Mouse (Mus musculus): ENCODE data around the gene Gba. TPM values are rescaled to one million over a fixed set of nuclear protein-coding genes. Genes with fewer than 3 reads are reported as not detected.

Gba gene
- polyA plus RNA-seq, 1 experiment from 2014 or later: 50.3 TPM

DNA sequence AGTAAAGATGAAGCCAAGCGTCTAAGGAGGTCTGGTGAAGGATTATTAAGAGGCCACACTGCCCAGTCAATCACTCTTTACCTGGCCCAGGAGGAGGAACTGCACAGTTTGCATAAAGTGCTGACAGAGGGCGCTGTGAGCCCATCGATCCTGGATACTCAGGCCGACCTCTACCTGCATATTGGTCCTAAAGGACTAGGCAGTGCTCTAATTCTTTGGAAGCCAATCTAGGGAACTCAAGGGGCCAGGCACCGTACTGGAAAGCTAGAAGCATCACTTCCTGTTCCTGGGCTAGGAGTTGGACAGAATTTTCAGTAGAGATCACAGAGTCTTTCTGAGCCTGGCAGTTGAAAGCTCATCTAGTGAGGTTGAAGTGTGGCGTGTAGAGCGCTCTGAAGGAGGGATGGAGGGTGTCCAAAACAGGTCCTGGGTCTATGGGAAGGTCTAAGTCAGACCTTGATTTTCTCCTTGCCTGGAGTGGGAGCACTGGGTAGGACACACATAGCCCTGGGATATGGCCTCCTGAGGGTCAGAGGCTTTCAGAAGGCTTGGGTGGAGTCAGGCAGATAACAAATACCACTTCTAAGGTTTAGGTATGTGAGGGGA is 47.8 kb downstream of the Gba start:
- peaks cover 23% of the 10 kb centered on the region for H3K4me1 ChIP-seq
- no peak overlapping the region for H3K4me2 ChIP-seq
- ATAC-seq (replicated peaks): no peak
- 27% methylated on average over 7 of the region's 7 CpGs for WGBS
- peaks cover 4% of the 10 kb centered on the region; the same call in 1 of the 2 replicates for H3K36me3 ChIP-seq (replicated peaks)
- H3K27me3 ChIP-seq (replicated peaks): peaks cover 6% of the 10 kb centered on the region; the same call in 1 of the 2 replicates
- H3K9ac ChIP-seq: no peak overlapping the region
- H3K9me3 ChIP-seq: no peaks in the 10 kb centered on the region
- no peak overlapping the region for H3K27ac ChIP-seq
- H3K4me3 ChIP-seq: no peak overlapping the region

DNA sequence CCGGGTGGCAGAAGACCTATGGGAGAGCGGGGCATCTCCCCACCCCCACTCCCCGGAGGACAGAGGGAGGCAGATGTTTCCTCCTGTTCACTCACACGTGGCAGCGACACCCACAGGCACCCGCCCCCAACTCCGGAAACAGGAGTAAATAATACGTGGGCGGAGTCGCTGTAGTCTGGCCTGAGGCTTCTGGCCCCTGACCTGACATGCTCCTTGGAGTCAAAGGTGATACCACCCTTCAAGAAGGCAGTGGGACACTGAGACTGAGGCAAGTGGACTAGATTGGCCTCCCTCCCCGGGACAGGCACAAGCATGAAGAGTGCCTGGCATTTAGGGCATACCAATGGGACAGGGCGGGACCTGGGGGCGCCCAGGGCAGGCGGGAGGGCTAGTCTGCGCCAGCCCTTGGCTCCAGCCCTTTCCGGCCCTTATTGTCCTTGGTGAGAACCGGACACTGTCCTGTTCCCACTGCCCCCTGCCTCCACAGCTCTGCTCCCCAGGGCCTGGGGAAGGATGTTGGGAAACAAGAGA is 48.7 kb downstream of the Gba start:
- Histone ChIP-seq H3K27ac (no peak overlapping the region), H3K9ac (no peak overlapping the region), H3K4me3 (no peak overlapping the region), H3K9me3 (no peaks in the 10 kb centered on the region), H3K4me2 (no peak overlapping the region; the same call in 1 of the 2 replicates), H3K27me3 (replicated peaks) (peaks cover 6% of the 10 kb centered on the region; the same call in 1 of the 2 replicates), H3K36me3 (replicated peaks) (peaks cover 4% of the 10 kb centered on the region; the same call in 1 of the 2 replicates), H3K4me1 (peaks cover 23% of the 10 kb centered on the region)
- no peak for ATAC-seq (replicated peaks)
- 8% methylated on average over 17 of the region's 17 CpGs for WGBS

DNA sequence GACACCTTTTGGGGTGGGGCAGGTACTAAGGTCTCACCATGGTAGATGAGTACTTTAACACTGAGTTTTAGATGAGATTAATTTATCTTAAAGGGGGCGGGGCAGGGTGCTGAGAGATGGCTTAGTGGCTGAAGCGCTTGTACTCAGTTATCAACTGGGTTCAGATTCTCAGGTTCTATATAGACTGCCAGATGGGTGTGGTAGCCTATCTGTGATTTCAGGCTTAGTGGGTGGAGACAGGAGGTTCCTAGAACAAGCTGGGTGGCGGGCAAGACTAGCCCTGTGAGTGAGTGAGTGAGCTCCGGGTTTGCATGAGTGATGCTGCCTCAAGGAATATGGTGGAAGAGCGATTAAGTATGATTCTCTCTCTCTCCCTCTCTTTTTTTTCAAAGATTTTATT is 52.3 kb downstream of the Gba start:
- Histone ChIP-seq H3K36me3 (replicated peaks) (no peaks in the 10 kb centered on the region), H3K4me3 (no peak overlapping the region), H3K9ac (no peak overlapping the region), H3K27me3 (replicated peaks) (peaks cover 6% of the 10 kb centered on the region; the same call in 1 of the 2 replicates), H3K4me2 (no peak overlapping the region), H3K4me1 (peaks cover 11% of the 10 kb centered on the region; the same call in 1 of the 2 replicates), H3K27ac (no peak overlapping the region), H3K9me3 (no peaks in the 10 kb centered on the region)
- 86% methylated on average over 5 of the region's 5 CpGs for WGBS
- no peak for ATAC-seq (replicated peaks)

DNA sequence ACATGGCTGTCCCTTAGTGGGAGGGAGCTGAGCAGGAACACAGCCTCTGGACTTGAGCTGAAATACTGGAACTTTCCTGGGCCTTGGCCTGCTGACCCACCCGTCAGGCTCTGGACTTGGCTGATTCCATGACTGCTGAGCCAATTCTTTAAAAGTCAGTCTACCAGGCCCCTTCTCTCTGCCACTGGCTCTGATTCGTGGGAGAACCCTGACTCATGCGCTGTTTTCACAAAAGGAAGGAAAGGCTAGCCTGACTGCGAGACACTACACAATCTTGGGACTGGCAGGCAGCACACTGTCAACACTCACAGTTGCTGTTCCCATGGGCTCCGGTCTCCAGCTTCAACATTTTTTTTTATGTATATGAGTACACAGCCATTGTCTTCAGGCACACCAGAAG is 53.4 kb downstream of the Gba start:
- H3K27me3 ChIP-seq (replicated peaks): peaks cover 6% of the 10 kb centered on the region; the same call in 1 of the 2 replicates
- no peak overlapping the region for H3K27ac ChIP-seq
- no peaks in the 10 kb centered on the region for H3K36me3 ChIP-seq (replicated peaks)
- ATAC-seq (replicated peaks): no peak
- no peaks in the 10 kb centered on the region for H3K9me3 ChIP-seq
- peaks cover 5% of the 10 kb centered on the region; the same call in 1 of the 2 replicates for H3K4me1 ChIP-seq
- WGBS: 78% methylated on average over 5 of the region's 5 CpGs
- H3K4me3 ChIP-seq: no peak overlapping the region
- no peak overlapping the region for H3K9ac ChIP-seq
- no peak overlapping the region for H3K4me2 ChIP-seq

MicroRNAs within 50 kb of the gene (microRNA counts, 519-probe panel; counts per million panel counts)
- 2,457 counts per million, percentile 47 among the panel's probes with 10 or more counts for microRNA mmu-miR-92b

Small RNA genes lying within 50 kb of the gene (microRNA-seq; reads per million reads assigned to microRNA genes)
- gene Mir92b: 4,279 reads per million, percentile 91 among the genes with 10 or more reads in this experiment

Other genes starting within 250 kb of the Gba start
- 111 and 113 TPM in 2 replicates for gene Rusc1, start 109.6 kb upstream of the Gba start, polyA plus RNA-seq (2015; fragmentation: Nextera tagmentation; extraction: Ambion mirVana)
- 0.11 TPM in 1 of 2 replicates, not detected in the other for gene Gm43738, start 101.8 kb upstream of the Gba start, polyA plus RNA-seq (2015; fragmentation: Nextera tagmentation; extraction: Ambion mirVana)
- 461 and 488 TPM in 2 replicates for gene Fdps, start 101.0 kb upstream of the Gba start, polyA plus RNA-seq (2015; fragmentation: Nextera tagmentation; extraction: Ambion mirVana)
- 0.05 and 0.14 TPM in 2 replicates for gene Pklr, start 66.8 kb upstream of the Gba start, polyA plus RNA-seq (2015; fragmentation: Nextera tagmentation; extraction: Ambion mirVana)
- 59.6 and 59.8 TPM in 2 replicates for gene Hcn3, start 42.7 kb upstream of the Gba start, polyA plus RNA-seq (2015; fragmentation: Nextera tagmentation; extraction: Ambion mirVana)
- gene Clk2, start 38.1 kb upstream of the Gba start, polyA plus RNA-seq (2015; fragmentation: Nextera tagmentation; extraction: Ambion mirVana): 22.4 and 26.7 TPM in 2 replicates
- 144 and 146 TPM in 2 replicates for gene Scamp3, start 25.5 kb upstream of the Gba start, polyA plus RNA-seq (2015; fragmentation: Nextera tagmentation; extraction: Ambion mirVana)
- 33.5 and 37.5 TPM in 2 replicates for gene Fam189b, start 19.8 kb upstream of the Gba start, polyA plus RNA-seq (2015; fragmentation: Nextera tagmentation; extraction: Ambion mirVana)
- gene Thbs3, start 12.3 kb downstream of the Gba start, polyA plus RNA-seq (2015; fragmentation: Nextera tagmentation; extraction: Ambion mirVana): 58.7 and 58.8 TPM in 2 replicates
- gene Mtx1, start 24.2 kb downstream of the Gba start, polyA plus RNA-seq (2015; fragmentation: Nextera tagmentation; extraction: Ambion mirVana): 159 and 161 TPM in 2 replicates
- 0.93 and 1.3 TPM in 2 replicates for gene Muc1, start 26.1 kb downstream of the Gba start, polyA plus RNA-seq (2015; fragmentation: Nextera tagmentation; extraction: Ambion mirVana)
- gene Krtcap2, start 43.0 kb downstream of the Gba start, polyA plus RNA-seq (2015; fragmentation: Nextera tagmentation; extraction: Ambion mirVana): 177 and 185 TPM in 2 replicates
- gene Trim46, start 43.4 kb downstream of the Gba start, polyA plus RNA-seq (2015; fragmentation: Nextera tagmentation; extraction: Ambion mirVana): 95.9 and 97.9 TPM in 2 replicates
- gene Dpm3, start 56.4 kb downstream of the Gba start, polyA plus RNA-seq (2015; fragmentation: Nextera tagmentation; extraction: Ambion mirVana): 65.8 and 69.1 TPM in 2 replicates
- 31.4 and 37.5 TPM in 2 replicates for gene Slc50a1, start 67.6 kb downstream of the Gba start, polyA plus RNA-seq (2015; fragmentation: Nextera tagmentation; extraction: Ambion mirVana)
- gene Efna1, start 78.2 kb downstream of the Gba start, polyA plus RNA-seq (2015; fragmentation: Nextera tagmentation; extraction: Ambion mirVana): 8.0 and 10.2 TPM in 2 replicates
- gene Efna3, start 120.0 kb downstream of the Gba start, polyA plus RNA-seq (2015; fragmentation: Nextera tagmentation; extraction: Ambion mirVana): 40.5 and 43.0 TPM in 2 replicates
- gene Efna4, start 135.1 kb downstream of the Gba start, polyA plus RNA-seq (2015; fragmentation: Nextera tagmentation; extraction: Ambion mirVana): 4.3 and 5.8 TPM in 2 replicates
- 59.5 and 62.2 TPM in 2 replicates for gene Adam15, start 147.1 kb downstream of the Gba start, polyA plus RNA-seq (2015; fragmentation: Nextera tagmentation; extraction: Ambion mirVana)
- 0.14 and 0.17 TPM in 2 replicates for gene Dcst2, start 159.0 kb downstream of the Gba start, polyA plus RNA-seq (2015; fragmentation: Nextera tagmentation; extraction: Ambion mirVana)
- gene Dcst1, start 162.3 kb downstream of the Gba start, polyA plus RNA-seq (2015; fragmentation: Nextera tagmentation; extraction: Ambion mirVana): 0.89 and 0.99 TPM in 2 replicates
- gene Zbtb7b, start 191.8 kb downstream of the Gba start, polyA plus RNA-seq (2015; fragmentation: Nextera tagmentation; extraction: Ambion mirVana): 0.59 and 0.64 TPM in 2 replicates
- gene Lenep, start 199.9 kb downstream of the Gba start, polyA plus RNA-seq (2015; fragmentation: Nextera tagmentation; extraction: Ambion mirVana): 0.22 and 2.3 TPM in 2 replicates
- 35.9 and 36.5 TPM in 2 replicates for gene Flad1, start 208.9 kb downstream of the Gba start, polyA plus RNA-seq (2015; fragmentation: Nextera tagmentation; extraction: Ambion mirVana)
- 86.7 and 91.2 TPM in 2 replicates for gene Cks1b, start 215.5 kb downstream of the Gba start, polyA plus RNA-seq (2015; fragmentation: Nextera tagmentation; extraction: Ambion mirVana)
- gene Shc1, start 215.5 kb downstream of the Gba start, polyA plus RNA-seq (2015; fragmentation: Nextera tagmentation; extraction: Ambion mirVana): 17.2 and 19.8 TPM in 2 replicates
- gene Pygo2, start 227.3 kb downstream of the Gba start, polyA plus RNA-seq (2015; fragmentation: Nextera tagmentation; extraction: Ambion mirVana): 44.0 and 45.6 TPM in 2 replicates
- 15.7 and 18.4 TPM in 2 replicates for gene Pbxip1, start 233.8 kb downstream of the Gba start, polyA plus RNA-seq (2015; fragmentation: Nextera tagmentation; extraction: Ambion mirVana)

Measured in midbrain, embryonic 15.5 days (tissue).